Mouse (Mus musculus) thymus, adult 2 months (tissue): ENCODE data around the gene Fam171a2. TPM values are rescaled to one million over a fixed set of nuclear protein-coding genes. Genes with fewer than 3 reads are reported as not detected.

ENCODE experiments used
- DNase-seq: peaks from one replicate; pipeline ENCODE4 v3.0.0; 2021
- H3K27ac ChIP-seq: fragments of 200-500 bp; 2 replicates; pipeline ENCODE4 v1.5.1; 2012; ENCODE audit warnings: low read length, control low read depth; ENCODE audit not compliant: control insufficient read depth, insufficient read depth
- H3K27me3 ChIP-seq: fragments of 200-500 bp; 2 replicates; pipeline ENCODE4 v1.6.1; 2012; ENCODE audit warnings: mild to moderate bottlenecking, low read length, moderate library complexity, mixed read lengths; ENCODE audit not compliant: control insufficient read depth, insufficient read depth
- H3K36me3 ChIP-seq: fragments of 200-500 bp; 2 replicates; pipeline ENCODE4 v1.6.1; 2012; ENCODE audit warnings: mild to moderate bottlenecking, low read length, moderate library complexity; ENCODE audit not compliant: control insufficient read depth, insufficient read depth
- H3K4me1 ChIP-seq: fragments of 200-500 bp; replicated peaks from 2 replicates; pipeline ENCODE4 v1.6.1; 2012; ENCODE audit warnings: low read length; ENCODE audit not compliant: control insufficient read depth, insufficient read depth
- H3K4me3 ChIP-seq: fragments of 200-500 bp; 2 replicates; pipeline ENCODE4 v1.5.1; 2012; ENCODE audit warnings: mild to moderate bottlenecking, low read length, control low read depth, moderate library complexity; ENCODE audit not compliant: control insufficient read depth, insufficient read depth
- CTCF ChIP-seq: fragments of 200-500 bp; IDR thresholded peaks from 2 replicates; pipeline ENCODE4 v1.5.1; 2012; ENCODE audit warnings: mild to moderate bottlenecking, control low read depth, low read length, moderate library complexity, borderline replicate concordance; ENCODE audit not compliant: control insufficient read depth, poor library complexity, insufficient read depth; ENCODE audit errors: extremely low read depth
- POLR2A ChIP-seq: fragments of 200-500 bp; IDR thresholded peaks from 2 replicates; pipeline ENCODE4 v1.6.1; 2012; ENCODE audit warnings: mild to moderate bottlenecking, low read length, control low read depth, moderate library complexity; ENCODE audit not compliant: control insufficient read depth, poor library complexity, insufficient read depth; ENCODE audit errors: extremely low read depth
- WGBS: fragments of 180-500 bp; shearing (Covaris S2); methylation state at CpG from one replicate; pipeline ENCODE4 v1.1.7; 2018; 5-methylcytosine and 5-hydroxymethylcytosine counted together
- polyA plus RNA-seq: library from polyadenylated mRNA; depleted of rRNA; stranded (reverse); fragments of >200 nt; gene quantifications from 2 replicates; pipeline ENCODE4 v1.2.3, GENCODE M21; 2012

The Fam171a2 gene
- polyA plus RNA-seq, 1 experiment, result 2.6 TPM

DNA sequence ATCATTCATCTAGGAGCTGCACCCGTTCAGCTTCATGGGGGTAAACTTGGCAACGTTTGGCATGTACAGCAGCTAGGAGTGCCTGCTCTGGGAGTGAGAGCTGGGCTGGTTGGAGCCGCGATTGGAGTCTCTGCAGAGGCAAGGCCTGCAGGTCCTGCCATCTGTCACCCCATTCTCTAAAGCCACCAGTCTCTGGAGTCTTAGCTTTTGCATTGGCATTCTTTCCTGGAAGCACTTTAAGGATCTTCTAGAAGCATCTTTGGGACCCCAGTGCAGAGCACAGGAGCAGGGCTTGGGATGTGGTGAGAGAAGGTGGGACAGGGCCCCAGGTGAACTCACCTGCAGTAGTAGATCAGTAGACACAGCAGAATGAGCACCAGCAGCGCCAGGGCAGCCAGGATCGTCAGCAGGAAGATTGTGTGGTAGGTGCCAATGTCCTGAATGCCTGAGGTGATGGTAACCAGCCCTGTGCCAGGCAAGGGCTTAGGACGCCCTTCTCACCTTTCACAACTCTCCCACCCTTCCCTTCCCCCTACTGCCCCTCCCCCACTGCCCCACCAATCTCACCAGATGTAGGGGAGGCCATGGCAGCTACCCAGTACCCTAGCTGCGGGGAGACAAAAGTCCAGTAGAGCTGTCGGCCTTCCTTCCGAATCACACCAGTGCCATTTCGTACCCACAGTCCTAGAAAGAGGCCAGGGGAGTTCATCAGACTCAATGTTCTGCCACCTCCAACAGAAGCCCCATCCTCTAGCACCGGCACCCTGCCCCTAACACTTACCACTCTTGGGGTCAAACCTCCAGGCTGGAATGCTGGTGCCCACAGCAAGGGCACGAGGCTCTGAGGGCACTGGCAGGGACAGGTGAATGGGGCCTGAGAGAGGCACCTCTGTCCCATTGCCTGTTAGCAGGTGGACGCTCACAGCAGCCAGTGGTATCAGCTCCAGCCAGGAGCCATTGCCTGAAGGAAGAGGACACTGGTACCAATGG lies 8.1 kb downstream of the Fam171a2 start:
- Histone ChIP-seq H3K4me1 (0 out of 2 replicates have a peak, but pooled peaks cover 9% of the 10 kb centered on the region), H3K27me3 (peaks cover 3% of the 10 kb centered on the region; the same call in 1 of the 2 replicates), H3K4me3 (no peak overlapping the region), H3K27ac (no peak overlapping the region), H3K36me3 (no peaks in the 10 kb centered on the region)
- DNase-seq, result no peak
- no peak for TF ChIP-seq CTCF
- no peak for TF ChIP-seq POLR2A
- 95% methylated on average over 14 of the region's 14 CpGs for WGBS

DNA sequence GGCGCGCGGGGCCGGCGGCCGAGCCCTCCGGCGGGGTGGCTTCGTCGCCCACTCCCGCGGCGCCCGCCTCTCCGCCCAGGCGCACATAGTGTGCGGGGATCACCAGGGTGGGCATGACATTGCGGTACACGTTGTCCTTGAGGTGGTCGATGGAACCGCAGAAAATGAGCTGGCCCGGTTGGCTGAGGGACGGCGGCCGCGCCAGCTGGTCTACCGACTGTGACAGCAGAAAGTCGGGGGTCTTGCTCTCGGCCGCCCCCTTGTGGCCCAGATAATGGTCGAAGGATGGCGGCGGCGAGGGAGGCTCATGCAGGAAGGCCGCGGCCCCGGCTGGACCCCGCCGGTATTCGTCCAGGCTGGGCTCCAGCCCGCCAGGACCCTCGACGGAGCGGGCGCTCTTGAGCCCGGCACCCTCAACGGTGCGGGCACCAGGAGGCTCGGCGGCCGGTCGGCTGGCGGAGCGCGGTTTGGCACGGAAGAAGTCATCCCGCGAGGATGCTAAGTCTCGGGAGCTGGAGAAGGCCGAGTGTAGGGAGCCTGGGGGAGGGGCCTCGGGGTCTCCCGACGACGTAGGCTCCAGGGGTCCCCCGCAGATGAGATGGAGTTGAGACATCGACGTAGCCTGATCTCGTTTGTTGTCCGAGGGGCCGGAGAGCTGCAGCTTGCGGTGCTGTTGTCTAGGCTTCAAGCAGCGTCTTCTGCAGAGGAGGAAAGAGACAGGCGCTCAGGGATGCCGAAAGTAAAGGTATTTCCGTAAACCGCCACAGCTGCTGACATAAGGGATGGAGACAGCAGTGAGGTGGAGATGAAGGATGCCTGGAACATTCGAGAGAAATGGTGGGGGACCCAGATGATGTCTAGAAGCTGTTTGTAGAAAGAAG lies 9.0 kb downstream of the Fam171a2 start:
- no peak overlapping the region for H3K27ac ChIP-seq
- TF ChIP-seq POLR2A (no peak), CTCF (peak; percentile 81)
- peak; percentile 71 for DNase-seq
- 0 out of 2 replicates have a peak, but pooled peaks cover 9% of the 10 kb centered on the region for H3K4me1 ChIP-seq
- H3K27me3 ChIP-seq, result peaks cover 3% of the 10 kb centered on the region; the same call in 1 of the 2 replicates
- WGBS, result 50% methylated on average over 77 of the region's 77 CpGs
- peak overlapping the region; percentile 24 for H3K4me3 ChIP-seq
- H3K36me3 ChIP-seq, result no peaks in the 10 kb centered on the region

DNA sequence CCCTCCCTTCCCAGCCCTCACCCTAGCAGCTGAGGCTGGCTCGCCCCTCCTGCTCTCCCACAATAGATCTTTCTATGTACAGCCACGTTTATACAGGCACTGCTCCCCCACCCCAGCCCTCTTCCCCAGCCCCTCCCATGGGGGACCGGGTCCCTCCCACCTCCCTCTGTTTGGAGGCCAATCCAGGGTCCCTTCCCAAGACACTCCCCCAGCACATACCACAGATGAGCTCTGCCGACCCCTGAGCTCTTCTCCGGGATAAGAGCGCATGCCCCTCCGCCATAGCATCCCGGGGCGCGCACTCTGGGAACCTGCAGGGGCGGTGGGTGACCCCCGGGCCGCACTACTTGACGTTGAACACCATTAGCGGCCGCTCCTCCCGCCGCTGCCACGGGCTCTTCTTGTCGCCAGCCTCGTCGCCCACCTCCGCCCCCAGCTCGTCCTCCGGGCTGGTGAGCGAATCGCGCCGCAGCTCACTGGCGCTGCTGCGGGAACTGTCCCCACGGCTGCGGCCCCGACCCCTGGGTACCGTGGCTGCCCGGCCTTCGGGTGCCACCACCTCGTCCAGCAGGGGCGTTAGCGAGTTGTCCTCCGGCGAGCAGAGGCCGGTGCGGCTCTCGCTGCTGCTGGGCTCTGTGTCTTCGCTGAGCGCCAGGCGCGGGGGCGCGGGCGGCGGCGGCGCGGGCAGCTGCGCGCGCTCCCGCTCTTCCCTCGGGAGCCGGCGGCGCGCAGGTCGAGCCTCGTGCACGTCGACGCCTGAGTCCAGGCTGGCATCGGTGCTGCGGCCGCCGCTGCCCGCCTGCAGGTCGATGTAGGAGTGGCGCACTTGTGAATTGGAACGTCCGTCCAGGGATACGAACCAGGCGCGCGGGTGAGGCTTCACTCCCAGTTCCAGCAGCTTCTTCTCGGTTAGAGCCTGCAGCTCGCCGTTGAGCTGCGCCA lies 10.1 kb downstream of the Fam171a2 start:
- H3K4me3 ChIP-seq, result peak overlapping the region; percentile 24
- 59% methylated on average over 87 of the region's 87 CpGs for WGBS
- H3K27me3 ChIP-seq, result peaks cover 3% of the 10 kb centered on the region; the same call in 1 of the 2 replicates
- TF ChIP-seq CTCF (no peak), POLR2A (no peak)
- H3K4me1 ChIP-seq, result peaks cover 16% of the 10 kb centered on the region
- H3K27ac ChIP-seq, result no peak overlapping the region
- H3K36me3 ChIP-seq, result no peaks in the 10 kb centered on the region
- no peak for DNase-seq

DNA sequence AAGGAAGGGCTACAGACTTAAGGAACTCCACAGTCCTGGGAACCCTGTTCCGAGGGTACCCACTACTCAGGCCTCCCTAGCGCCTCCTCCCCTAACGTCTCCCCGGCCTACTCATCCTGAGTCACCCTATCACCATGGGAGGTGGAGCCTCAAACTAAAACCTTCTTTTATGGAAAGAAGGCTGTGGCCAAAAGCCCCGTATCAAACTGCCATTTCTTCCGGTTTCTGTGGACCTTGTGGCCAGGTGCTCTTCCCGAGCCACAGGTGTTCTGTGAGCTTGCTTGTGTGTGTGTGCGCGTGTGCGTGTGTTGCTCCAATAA lies 11.1 kb downstream of the Fam171a2 start:
- WGBS, result 84% methylated on average over 10 of the region's 10 CpGs
- no peak for TF ChIP-seq POLR2A
- TF ChIP-seq CTCF, result no peak
- no peaks in the 10 kb centered on the region for H3K36me3 ChIP-seq
- H3K4me1 ChIP-seq, result peaks cover 21% of the 10 kb centered on the region
- no peak overlapping the region for H3K27ac ChIP-seq
- H3K4me3 ChIP-seq, result no peak overlapping the region
- DNase-seq, result no peak
- peaks cover 3% of the 10 kb centered on the region; the same call in 1 of the 2 replicates for H3K27me3 ChIP-seq

DNA sequence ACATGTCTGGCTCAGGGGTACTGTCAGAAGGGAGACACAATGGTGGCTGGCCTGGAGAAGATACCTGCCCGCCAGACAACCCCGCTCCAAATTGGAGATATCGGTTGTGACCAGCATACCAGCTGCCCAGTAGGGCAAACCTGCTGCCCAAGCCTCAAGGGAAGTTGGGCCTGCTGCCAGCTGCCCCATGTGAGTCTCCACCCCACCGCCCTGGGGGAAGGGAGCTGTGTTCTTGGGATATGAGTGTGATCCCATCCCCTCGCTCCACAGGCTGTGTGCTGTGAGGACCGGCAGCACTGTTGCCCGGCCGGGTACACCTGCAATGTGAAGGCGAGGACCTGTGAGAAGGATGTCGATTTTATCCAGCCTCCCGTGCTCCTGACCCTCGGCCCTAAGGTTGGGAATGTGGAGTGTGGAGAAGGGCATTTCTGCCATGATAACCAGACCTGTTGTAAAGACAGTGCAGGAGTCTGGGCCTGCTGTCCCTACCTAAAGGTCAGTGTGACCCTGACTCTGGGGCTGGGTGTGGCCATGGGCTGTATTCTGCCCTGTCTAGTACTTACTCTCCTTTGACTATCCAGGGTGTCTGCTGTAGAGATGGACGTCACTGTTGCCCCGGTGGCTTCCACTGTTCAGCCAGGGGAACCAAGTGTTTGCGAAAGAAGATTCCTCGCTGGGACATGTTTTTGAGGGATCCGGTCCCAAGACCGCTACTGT lies 11.6 kb downstream of the Fam171a2 start:
- Histone ChIP-seq H3K4me1 (peaks cover 21% of the 10 kb centered on the region), H3K27me3 (peaks cover 3% of the 10 kb centered on the region; the same call in 1 of the 2 replicates), H3K4me3 (no peak overlapping the region), H3K36me3 (no peaks in the 10 kb centered on the region), H3K27ac (no peak overlapping the region)
- DNase-seq, result no peak
- WGBS, result 98% methylated on average over 18 of the region's 18 CpGs
- TF ChIP-seq CTCF, result no peak
- TF ChIP-seq POLR2A, result no peak
